Mouse (Mus musculus): ENCODE data around the gene Cd248. TPM values are rescaled to one million over a fixed set of nuclear protein-coding genes. Genes with fewer than 3 reads are reported as not detected.
"Not testable (repeated sequence)": the region's sequence is repeated elsewhere in the genome, so short reads cannot be mapped to it uniquely, and the experiment has no call there.

The Cd248 gene
- polyA plus RNA-seq, 1 experiment, result 4.9 TPM

- peak; percentile 80 for DNase-seq
- H3K27me3 ChIP-seq (ENCODE audit: control insufficient read depth, insufficient read depth, low read length), result no peaks in the 10 kb centered on the region
- under 1% methylated on average over 54 of the region's 69 CpGs for WGBS
- H3K4me3 ChIP-seq (replicated peaks; ENCODE audit: insufficient read depth, low read depth, low read length), result peak within 1 kb of the TSS; percentile 64
- no peak for TF ChIP-seq CTCF (IDR thresholded peaks at IDR 0.05; ENCODE audit: borderline replicate concordance, insufficient read depth, low read depth, low read length)
- TF ChIP-seq POLR2A (IDR thresholded peaks at IDR 0.05; ENCODE audit: borderline replicate concordance, insufficient read depth, low read length), result peak; percentile 69; the same call in 1 of the 2 replicates
- H3K4me1 ChIP-seq (ENCODE audit: control insufficient read depth, insufficient read depth, low read length), result peaks cover 10% of the 10 kb centered on the region
- H3K27ac ChIP-seq (ENCODE audit: insufficient read depth, low read length), result peak within 1 kb of the TSS; percentile 98
Measured at GRCm38 (mm10) chr19:5085145-5085863, 17.4 kb downstream of the Cd248 start, which contains the start of gene Tmem151a. TSS of gene Tmem151a (minus strand) at chr19:5085531.

- H3K27me3 ChIP-seq (ENCODE audit: control insufficient read depth, insufficient read depth, low read length); DNase-seq; H3K4me3 ChIP-seq (replicated peaks; ENCODE audit: insufficient read depth, low read depth, low read length); H3K27ac ChIP-seq (ENCODE audit: insufficient read depth, low read length); H3K4me1 ChIP-seq (ENCODE audit: control insufficient read depth, insufficient read depth, low read length): not testable (repeated sequence)
- 65% methylated on average over 4 of the region's 4 CpGs for WGBS
- TF ChIP-seq CTCF (IDR thresholded peaks at IDR 0.05; ENCODE audit: borderline replicate concordance, insufficient read depth, low read depth, low read length), result peak; percentile 17; the same call in 1 of the 2 replicates
Measured at GRCm38 (mm10) chr19:5086533-5086932, 18.7 kb downstream of the Cd248 start.

GRCm38 (mm10) chr19:5087884-5088728, 20.2 kb downstream of the Cd248 start, which contains the start of gene Yif1a:
TSS of gene Yif1a (plus strand) at chr19:5088538.
- peak within 1 kb of the TSS; percentile 70 for H3K27ac ChIP-seq (ENCODE audit: insufficient read depth, low read length)
- H3K4me3 ChIP-seq (replicated peaks; ENCODE audit: insufficient read depth, low read depth, low read length), result peak within 1 kb of the TSS; percentile 88
- DNase-seq, result peak; percentile 92 to 99
- no peaks in the 10 kb centered on the region for H3K27me3 ChIP-seq (ENCODE audit: control insufficient read depth, insufficient read depth, low read length)
- WGBS, result under 1% methylated on average over 58 of the region's 58 CpGs
- peaks cover 5% of the 10 kb centered on the region for H3K4me1 ChIP-seq (ENCODE audit: control insufficient read depth, insufficient read depth, low read length)
- TF ChIP-seq POLR2A (IDR thresholded peaks at IDR 0.05; ENCODE audit: borderline replicate concordance, insufficient read depth, low read length), result peak; percentile 68
- TF ChIP-seq CTCF (IDR thresholded peaks at IDR 0.05; ENCODE audit: borderline replicate concordance, insufficient read depth, low read depth, low read length), result peak; percentile 43

GRCm38 (mm10) chr19:5089324-5089723, 21.4 kb downstream of the Cd248 start:
- Histone ChIP-seq H3K27ac (ENCODE audit: insufficient read depth, low read length) (no peak overlapping the region), H3K4me1 (ENCODE audit: control insufficient read depth, insufficient read depth, low read length) (peaks cover 3% of the 10 kb centered on the region), H3K4me3 (replicated peaks; ENCODE audit: insufficient read depth, low read depth, low read length) (peak overlapping the region; percentile 88), H3K27me3 (ENCODE audit: control insufficient read depth, insufficient read depth, low read length) (no peaks in the 10 kb centered on the region)
- 84% methylated on average over 4 of the region's 4 CpGs for WGBS
- peak in 1 of 2 experiments; percentile 31 for DNase-seq
- TF ChIP-seq CTCF (IDR thresholded peaks at IDR 0.05; ENCODE audit: borderline replicate concordance, insufficient read depth, low read depth, low read length) (no peak), POLR2A (IDR thresholded peaks at IDR 0.05; ENCODE audit: borderline replicate concordance, insufficient read depth, low read length) (no peak)

GRCm38 (mm10) chr19:5092083-5092482, 24.2 kb downstream of the Cd248 start:
- 87% methylated on average over 10 of the region's 10 CpGs for WGBS
- no peak for TF ChIP-seq CTCF (IDR thresholded peaks at IDR 0.05; ENCODE audit: borderline replicate concordance, insufficient read depth, low read depth, low read length)
- TF ChIP-seq POLR2A (IDR thresholded peaks at IDR 0.05; ENCODE audit: borderline replicate concordance, insufficient read depth, low read length), result no peak
- Histone ChIP-seq H3K4me3 (replicated peaks; ENCODE audit: insufficient read depth, low read depth, low read length) (no peak overlapping the region), H3K27ac (ENCODE audit: insufficient read depth, low read length) (no peak overlapping the region), H3K4me1 (ENCODE audit: control insufficient read depth, insufficient read depth, low read length) (peaks cover 20% of the 10 kb centered on the region), H3K27me3 (ENCODE audit: control insufficient read depth, insufficient read depth, low read length) (no peaks in the 10 kb centered on the region)
- DNase-seq, result no peak

- no peak for DNase-seq
Measured at GRCm38 (mm10) chr19:5093481-5094242, 25.8 kb downstream of the Cd248 start.

GRCm38 (mm10) chr19:5094243-5094632, 26.4 kb downstream of the Cd248 start:
- WGBS, result under 1% methylated on average over 21 of the region's 21 CpGs
- H3K27ac ChIP-seq (ENCODE audit: insufficient read depth, low read length), result peak overlapping the region; percentile 32; the same call in 1 of the 2 replicates
- no peaks in the 10 kb centered on the region for H3K27me3 ChIP-seq (ENCODE audit: control insufficient read depth, insufficient read depth, low read length)
- peak; percentile 92 to 96 for DNase-seq
- H3K4me1 ChIP-seq (ENCODE audit: control insufficient read depth, insufficient read depth, low read length), result peaks cover 22% of the 10 kb centered on the region
- TF ChIP-seq POLR2A (IDR thresholded peaks at IDR 0.05; ENCODE audit: borderline replicate concordance, insufficient read depth, low read length) (no peak), CTCF (IDR thresholded peaks at IDR 0.05; ENCODE audit: borderline replicate concordance, insufficient read depth, low read depth, low read length) (peak; percentile 78)
- peak overlapping the region; percentile 52 for H3K4me3 ChIP-seq (replicated peaks; ENCODE audit: insufficient read depth, low read depth, low read length)

More at GRCm38 (mm10) chr19:5093481-5094242, 25.8 kb downstream of the Cd248 start:
- Histone ChIP-seq H3K4me1 (ENCODE audit: control insufficient read depth, insufficient read depth, low read length) (peaks cover 22% of the 10 kb centered on the region), H3K27ac (ENCODE audit: insufficient read depth, low read length) (0 out of 2 replicates have a peak overlapping the region, but pooled peaks have one; percentile 32), H3K4me3 (replicated peaks; ENCODE audit: insufficient read depth, low read depth, low read length) (peak overlapping the region; percentile 28), H3K27me3 (ENCODE audit: control insufficient read depth, insufficient read depth, low read length) (no peaks in the 10 kb centered on the region)
- TF ChIP-seq POLR2A (IDR thresholded peaks at IDR 0.05; ENCODE audit: borderline replicate concordance, insufficient read depth, low read length) (no peak), CTCF (IDR thresholded peaks at IDR 0.05; ENCODE audit: borderline replicate concordance, insufficient read depth, low read depth, low read length) (no peak)
- 65% methylated on average over 12 of the region's 12 CpGs for WGBS

Data from cerebellum, adult 2 months (tissue).